Mouse (Mus musculus): ENCODE data around the gene Brk1. TPM values are rescaled to one million over a fixed set of nuclear protein-coding genes. Genes with fewer than 3 reads are reported as not detected.
A peak's percentile ranks its signal among the peaks of the same experiment; 100 is the strongest.

Brk1 gene
- total RNA-seq, 2 experiments from 2014 or later, result 218 to 259 TPM

DNA sequence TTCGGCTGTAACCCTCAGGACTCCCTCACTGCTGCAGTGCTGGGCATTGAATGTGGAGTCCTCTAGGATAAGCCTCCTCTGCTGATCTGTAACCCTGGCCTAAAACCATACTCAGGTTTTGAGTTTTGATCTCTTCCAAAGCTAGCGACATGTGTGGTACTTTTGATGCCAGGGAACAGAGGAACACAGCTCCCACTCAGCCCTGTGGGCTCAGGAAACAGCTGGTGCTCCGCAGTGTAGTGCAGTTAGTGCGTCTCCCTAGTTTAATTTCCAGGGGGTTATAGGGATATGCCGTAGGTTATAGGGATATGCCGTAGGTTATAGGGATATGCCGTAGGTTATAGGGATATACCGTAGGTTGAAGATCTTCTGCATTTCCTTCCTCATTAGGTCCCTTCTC lies 10.4 kb downstream of the Brk1 start:
- DNase-seq (ENCODE audit: low spot score in 2 of 2), result peak in 1 of 2 experiments; percentile 35
- intact Hi-C loops (cut with DNase I), result no loop called here

DNA sequence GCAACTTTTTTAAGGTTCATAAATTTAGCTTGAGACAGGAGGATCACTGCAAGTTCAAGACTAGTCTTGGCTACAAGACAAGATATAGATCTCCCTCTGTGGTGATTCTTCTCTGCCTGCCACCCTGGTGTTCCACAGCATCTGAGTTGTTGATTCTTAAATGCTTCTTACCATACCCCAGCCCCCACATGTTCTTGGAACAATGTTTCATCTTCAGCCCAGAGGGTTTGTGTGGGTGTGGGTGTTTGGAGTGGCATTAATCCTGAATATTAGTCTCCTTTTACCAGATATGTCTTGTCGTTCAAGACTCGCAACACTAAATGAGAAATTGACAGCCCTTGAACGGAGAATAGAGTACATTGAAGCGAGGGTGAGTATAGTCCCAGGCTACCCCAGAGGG lies 10.9 kb downstream of the Brk1 start:
- DNase-seq (ENCODE audit: low spot score in 2 of 2), result no peak
- intact Hi-C loops (cut with DNase I), result no loop called here

DNA sequence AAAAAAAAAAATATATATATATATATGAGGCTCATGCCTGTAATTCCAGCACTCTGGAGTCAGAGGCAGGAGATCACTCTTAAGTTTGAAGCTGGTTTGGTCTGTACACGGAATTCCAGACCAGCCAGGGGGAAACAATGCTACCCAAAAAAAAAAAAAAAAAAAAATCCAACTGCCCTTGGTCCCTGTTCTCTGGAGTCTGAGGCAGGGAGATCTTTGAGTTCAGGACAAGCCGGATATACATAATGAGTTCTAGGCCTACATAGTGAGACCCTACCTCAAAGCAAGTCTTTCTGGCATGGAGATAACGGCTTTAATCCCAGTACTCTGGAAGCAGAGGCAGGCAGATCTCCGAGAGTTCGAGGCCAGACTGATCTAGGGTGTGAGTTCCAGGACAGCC lies 18.8 kb downstream of the Brk1 start:
- intact Hi-C loops (cut with DNase I), result loop anchor here (5.0 kb wide), 1 partner anchor 121 kb away; the partner anchor contains the start of gene Prrt3
- DNase-seq (ENCODE audit: low spot score in 2 of 2), result no peak

DNA sequence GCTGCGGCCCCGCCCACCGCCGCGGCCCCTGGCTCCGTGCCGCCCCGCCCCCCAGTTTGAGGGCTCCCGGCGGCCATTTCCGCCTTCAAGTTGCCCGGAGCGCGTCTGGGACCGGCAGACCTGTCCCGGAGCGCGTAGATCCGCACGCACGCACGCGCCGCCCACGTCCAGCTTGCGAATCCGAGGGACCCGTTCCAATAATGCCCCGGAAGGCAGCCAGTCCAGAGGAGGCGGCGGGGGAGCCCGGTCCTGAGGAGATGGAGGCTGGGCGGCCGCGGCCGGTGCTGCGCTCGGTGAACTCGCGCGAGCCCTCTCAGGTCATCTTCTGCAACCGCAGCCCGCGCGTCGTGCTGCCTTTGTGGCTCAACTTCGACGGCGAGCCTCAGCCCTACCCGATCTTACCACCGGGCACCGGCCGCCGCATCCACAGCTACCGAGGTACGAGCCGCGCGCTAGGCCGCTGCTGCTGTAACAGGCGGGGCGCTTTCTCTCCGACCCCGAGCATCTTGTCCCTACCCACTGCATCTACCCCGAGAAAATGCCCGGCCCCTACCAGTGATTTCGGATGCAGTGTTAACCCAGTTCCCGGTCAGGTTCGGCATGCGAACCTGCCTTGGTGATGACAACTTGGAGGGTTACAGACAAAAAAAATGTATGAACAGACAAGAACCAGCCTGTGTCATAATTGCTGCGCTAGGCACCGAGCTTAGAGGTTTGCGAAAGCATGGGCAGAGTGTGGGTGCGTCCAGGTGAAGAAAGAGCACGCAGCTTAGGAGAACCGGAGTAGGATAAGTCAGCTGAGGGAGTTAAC lies 19.6 kb downstream of the Brk1 start, which contains the start of gene Vhl:
TSS of gene Vhl (plus strand) at position 19 of the 811 bp plus-strand sequence.
- intact Hi-C loops (cut with DNase I), result loop anchor here (5.0 kb wide), 1 partner anchor 122 kb away; the partner anchor contains the start of gene Prrt3
- DNase-seq (ENCODE audit: low spot score in 2 of 2), result peak; percentile 88 to 89

DNA sequence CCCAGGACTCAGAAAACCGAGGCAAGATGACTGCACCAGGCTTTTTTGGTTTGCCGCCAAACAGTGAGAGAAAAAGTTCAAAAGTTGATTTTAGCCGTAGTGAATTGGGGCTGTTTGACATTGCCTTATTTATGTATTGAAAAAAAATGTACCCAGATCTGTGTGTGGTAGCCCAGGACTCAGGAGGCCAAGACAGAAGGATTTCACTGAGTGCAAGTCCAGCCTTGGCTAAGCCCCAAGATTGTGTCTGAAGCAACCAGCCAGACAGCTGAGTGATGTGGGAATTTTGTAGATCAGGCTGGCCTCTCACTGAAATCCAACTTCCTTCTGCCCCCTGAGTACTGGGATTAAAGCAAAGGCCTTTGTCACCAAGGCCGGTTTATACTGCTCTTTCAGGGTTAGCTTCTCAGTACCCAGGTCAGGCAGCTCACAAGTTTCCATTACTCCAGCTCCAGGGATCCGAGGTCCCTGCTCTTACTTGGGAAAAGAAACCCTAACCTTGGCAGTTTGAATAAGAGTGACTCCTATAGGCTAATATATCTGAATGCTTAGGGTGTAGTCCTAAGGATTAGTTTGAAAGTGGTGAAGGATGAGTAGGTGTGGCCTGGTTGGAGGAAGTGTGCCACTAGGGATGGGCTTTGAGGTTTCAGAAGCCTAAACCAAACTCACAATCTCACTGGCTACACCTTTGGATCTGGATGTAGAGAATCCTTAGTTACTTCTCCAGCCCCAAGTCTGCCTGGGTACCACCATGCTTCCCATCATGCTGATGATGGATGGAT lies 20.6 kb downstream of the Brk1 start:
- intact Hi-C loops (cut with DNase I), result loop anchor here (5.0 kb wide), 1 partner anchor 123 kb away; the partner anchor contains the start of gene Prrt3
- no peak for DNase-seq (ENCODE audit: low spot score in 2 of 2)

DNA sequence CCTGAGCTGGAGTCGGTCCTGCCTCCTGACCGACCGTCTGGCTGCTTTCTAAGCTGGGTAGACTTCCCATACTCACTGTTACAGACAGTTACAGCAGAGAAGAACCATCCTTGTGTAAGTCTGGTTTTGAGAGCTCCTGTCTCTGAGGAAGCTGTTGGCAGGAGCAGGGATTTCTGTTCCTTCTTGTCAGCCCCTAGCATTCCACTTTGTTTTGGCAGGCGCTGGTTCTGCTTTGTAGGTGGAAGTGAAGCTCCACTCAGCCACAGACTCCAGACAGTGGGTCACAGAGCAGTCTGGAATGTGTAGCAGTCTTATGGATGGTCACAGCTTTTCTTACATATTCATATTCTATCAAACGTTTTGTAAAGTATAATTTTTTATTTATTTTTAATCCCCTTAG lies 25.8 kb downstream of the Brk1 start:
- no peak for DNase-seq (ENCODE audit: low spot score in 2 of 2)
- intact Hi-C loops (cut with DNase I), result no loop called here

DNA sequence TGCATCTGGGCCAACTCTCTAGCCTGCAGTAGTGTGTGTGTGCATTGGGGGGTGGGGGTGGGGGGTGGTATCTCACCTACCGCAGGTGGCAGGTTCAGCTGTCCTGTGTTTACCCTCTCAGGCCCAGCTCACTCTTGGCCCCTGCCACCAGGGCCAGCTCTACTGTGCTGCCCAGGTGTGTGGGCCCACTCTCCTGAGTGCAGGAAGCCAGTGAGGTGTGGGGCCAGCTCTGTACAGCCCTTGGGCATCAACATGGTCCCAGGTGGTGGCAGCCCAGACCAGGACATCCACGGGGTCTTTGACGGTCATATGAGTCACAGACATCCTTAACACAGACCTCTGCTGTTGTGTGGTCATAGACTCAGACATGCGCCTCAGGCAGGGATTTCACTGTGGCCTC lies 28.3 kb downstream of the Brk1 start:
- intact Hi-C loops (cut with DNase I), result no loop called here
- no peak for DNase-seq (ENCODE audit: low spot score in 2 of 2)

DNA sequence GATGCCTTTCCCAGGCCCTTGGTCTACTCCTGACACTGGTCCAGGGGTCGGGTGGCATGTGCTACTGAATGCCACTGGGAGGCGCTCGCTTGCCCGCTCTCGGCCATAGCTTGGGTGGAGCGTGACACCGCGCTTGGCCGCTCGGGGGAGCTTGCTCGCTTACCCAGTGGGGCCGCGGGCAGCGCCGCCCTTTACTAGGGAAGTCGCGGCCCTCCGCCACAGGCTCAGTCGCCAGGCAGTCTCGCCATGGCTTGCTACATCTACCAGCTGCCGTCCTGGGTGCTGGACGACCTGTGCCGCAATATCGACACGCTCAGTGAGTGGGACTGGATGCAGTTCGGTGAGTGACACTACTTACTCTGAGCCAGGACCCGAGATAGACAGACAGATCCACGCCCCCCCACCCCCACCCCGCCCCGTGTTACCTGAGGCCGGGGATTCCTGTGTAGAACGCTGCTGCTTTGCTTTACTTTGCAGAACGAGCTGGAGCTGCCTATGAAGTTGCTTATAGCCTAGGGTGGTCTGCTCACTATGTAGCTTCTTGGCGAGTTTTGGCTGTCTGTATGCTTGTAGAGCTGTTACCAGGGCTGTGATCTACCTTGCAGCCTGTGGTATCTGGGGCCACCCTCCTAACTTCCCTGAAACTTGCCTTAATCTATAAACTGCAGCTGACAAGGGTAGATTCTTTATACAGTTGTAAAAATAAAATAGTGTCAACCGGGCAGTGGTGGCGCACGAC lies 33.9 kb downstream of the Brk1 start, which contains the start of gene Irak2:
TSS of gene Irak2 (plus strand) at position 166 of the 739 bp plus-strand sequence.
- intact Hi-C loops (cut with DNase I), result loop anchor here (5.0 kb wide), 1 partner anchor 59 kb away; the partner anchor contains the start of gene Tatdn2

DNA sequence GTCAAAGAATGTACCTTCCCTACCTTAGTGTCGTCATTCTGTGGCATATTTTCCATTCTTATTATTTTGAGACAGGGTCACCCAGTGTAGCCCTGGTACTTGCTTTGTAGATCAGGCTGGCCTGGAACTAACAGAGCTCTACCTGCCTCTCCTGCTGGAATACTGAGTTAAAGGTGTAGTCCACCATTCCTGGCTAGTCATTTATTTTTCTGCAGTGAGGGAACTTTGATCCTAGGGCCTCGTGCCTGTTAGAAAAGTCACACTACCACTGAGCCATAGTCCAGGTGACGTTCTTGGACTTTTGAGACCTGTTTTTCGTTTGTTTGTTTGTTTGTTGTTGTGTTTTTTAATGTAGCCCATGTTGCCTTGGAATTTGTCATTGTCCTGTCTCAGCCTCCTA lies 34.6 kb downstream of the Brk1 start:
- no peak for DNase-seq (ENCODE audit: low spot score in 2 of 2)
- intact Hi-C loops (cut with DNase I), result loop anchor here (5.0 kb wide), 1 partner anchor 58 kb away; the partner anchor contains the start of gene Tatdn2

More for the DNA sequence above, 33.9 kb downstream of the Brk1 start, which contains the start of gene Irak2:
- peak; percentile 92 to 93 for DNase-seq (ENCODE audit: low spot score in 2 of 2)

DNA sequence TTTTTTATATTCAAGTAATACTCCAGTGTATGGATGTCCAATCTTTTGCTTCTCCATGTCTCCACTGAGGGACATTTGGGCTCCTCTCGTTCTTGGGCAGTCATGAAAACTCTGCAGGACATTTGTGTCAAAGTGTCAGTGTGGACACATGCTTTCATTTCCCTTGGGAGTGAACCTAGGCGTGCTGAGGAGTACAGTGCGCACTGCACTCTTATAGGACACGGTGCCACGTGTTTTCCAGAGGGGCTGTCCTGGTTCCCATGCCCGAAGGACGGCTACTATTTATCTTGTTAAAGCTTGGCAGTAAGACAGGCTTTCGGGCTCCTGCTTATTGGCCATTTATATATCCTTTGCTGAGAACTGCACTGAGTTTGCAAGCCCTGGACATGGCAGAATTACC lies 38.0 kb downstream of the Brk1 start:
- no peak for DNase-seq (ENCODE audit: low spot score in 2 of 2)
- intact Hi-C loops (cut with DNase I), result no loop called here

DNA sequence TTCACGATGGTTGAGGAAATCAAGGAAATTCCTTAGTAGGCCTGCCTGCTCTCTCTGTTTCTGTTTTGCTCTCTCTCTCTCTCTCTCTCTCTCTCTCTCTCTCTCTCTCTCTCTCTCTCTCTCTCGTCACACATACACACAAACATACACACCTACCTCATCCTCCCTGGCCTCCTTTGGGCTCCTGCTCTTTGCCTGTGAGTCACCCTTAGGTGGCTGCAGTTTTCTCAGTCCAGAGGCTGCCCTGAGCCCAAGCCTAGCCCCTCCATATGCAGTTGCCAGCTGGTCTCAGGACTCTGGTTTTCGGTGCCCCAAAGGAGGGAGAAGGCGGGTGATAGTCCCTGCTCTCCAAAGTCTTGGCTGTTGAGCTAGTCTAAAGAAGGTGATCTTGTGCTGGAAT lies 38.4 kb downstream of the Brk1 start:
- intact Hi-C loops (cut with DNase I), result no loop called here
- no peak for DNase-seq (ENCODE audit: low spot score in 2 of 2)

DNA sequence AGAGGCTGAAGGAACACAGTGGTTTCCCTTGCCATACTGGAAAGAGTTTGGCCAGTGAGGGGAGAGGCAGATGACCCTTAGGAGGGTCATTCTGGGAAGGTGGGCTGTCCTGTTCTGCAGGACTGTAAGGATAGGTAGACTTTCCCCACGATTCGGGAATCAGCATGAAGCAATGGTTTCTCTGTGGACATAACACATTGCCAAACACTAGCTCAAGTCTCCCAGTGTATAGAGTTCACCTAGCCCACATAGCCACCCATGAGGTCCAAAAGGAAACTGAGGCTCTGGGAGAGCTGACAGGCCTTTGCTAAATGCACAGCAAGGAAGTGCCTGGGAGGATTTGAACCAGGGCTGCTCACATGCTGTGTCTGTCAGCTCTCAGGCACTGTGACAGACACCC lies 39.4 kb downstream of the Brk1 start:
- DNase-seq (ENCODE audit: low spot score in 2 of 2), result no peak
- intact Hi-C loops (cut with DNase I), result no loop called here

DNA sequence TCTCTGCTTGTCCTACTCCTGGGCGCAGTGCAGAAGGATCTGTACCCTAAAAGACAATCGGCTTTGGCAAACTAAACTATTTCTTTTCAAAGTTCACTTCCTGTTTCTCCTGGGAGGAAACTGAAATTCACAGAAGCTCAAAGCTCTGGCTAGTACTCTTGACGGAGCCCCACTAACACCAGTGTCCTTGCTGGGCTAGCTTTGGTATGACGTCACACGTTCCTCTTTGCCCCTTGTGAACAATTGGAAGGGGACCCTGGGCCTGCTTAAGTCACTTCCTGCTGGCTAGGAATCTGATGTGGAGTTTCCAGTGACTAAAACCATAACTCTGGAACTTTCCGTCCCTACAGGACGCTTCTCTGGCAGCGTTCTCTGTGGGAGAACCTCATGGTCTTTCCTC lies 40.2 kb downstream of the Brk1 start:
- no peak for DNase-seq (ENCODE audit: low spot score in 2 of 2)
- intact Hi-C loops (cut with DNase I), result no loop called here

DNA sequence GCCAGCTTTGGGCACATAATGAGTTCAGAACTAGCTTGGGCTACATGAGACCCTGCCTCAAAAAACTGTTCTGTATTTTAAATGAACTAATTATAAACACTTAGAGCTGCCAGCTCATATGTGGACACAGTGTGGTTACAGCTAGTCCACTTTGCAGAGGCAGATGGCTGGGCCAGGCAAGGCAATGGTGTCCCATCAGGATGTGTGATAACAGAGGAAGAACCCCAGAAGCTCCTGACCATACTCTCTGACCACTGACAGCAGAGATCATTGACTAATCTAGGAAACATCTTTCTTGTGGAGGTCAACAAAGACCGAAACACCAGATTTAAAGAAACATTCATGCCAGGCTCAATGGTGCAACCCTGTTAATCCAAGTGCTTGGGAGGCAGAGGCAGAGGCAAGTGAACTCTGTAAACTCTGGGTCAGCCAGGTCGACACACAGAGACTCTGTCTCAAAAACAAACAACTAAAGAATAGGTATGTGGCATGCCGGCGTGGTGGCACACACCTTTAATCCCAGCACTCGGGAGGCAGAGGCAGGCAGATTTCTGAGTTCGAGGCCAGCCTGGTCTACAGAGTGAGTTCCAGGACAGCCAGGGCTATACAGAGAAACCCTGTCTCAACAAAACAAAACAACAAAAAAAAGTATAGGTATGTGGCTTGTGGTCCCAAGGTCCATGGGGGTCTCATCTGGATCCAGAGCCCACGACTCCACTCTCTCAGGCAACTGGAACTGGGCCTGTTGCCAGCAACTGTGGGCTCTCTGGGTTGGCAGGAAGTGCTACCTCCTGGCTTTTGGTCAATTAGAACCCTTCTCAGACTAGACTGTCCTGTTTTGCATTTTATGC lies 45.0 kb downstream of the Brk1 start:
- intact Hi-C loops (cut with DNase I), result no loop called here
- no peak for DNase-seq (ENCODE audit: low spot score in 2 of 2)

DNA sequence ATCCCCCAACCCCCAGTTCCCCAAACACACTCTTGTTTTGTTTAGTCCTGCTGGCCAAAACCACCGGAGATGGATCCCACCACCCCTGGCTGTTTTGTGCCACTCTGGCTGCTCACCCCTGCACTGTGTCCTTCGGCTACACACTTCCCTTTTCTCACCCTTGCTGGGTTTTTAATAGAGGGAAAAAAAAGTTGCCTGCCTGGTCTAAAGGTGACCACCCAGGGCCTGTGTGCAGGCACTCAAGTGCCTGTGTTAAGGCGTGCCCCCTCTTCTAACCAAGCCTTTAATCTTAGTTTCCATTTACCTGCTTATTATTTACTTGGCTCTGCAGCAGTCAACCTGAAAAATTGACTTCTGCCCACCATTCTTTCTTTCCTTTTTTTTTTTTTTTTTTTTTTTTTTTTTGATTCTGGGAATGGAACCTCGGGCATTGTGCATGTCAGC lies 45.6 kb downstream of the Brk1 start:
- no peak for DNase-seq (ENCODE audit: low spot score in 2 of 2)
- intact Hi-C loops (cut with DNase I), result no loop called here

DNA sequence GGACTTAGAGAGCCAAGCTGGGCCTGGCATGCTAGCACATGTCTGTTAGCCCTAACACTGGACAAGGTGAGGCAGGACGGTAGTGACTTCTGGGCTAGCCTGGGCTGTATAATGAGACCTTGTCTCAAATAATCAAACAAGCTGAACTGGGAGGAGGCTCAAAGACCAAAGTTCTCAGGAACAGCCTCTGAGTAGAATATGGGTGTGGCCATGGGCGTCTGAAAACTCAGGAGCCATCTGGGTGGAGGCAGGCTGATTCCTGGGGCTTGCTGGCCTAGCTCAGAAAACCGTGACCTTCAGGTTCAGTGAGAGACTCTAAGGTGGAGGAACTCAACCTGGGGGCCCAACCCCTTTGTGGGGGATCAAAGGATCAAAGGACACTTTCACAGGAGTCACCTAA lies 47.1 kb downstream of the Brk1 start:
- intact Hi-C loops (cut with DNase I), result no loop called here
- no peak for DNase-seq (ENCODE audit: low spot score in 2 of 2)

DNA sequence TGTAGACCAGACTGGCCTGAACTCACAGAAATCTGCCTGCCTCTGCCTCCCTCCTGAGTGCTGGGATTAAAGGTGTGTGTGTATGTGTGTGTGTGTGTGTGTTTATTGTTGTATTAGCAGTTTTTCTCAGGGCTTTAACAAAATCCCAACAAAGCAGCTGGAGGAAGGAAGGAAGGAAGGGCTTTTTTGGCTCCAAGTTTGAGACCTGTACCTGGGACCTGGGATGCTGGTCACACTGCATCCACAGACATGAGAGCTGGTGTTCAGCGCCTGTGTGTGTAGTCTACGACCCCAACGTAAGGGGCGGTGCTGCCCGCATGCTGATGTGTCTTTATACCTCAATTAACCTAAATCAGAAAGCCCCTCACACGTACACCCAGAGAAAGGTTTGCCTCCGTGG lies 49.0 kb downstream of the Brk1 start:
- intact Hi-C loops (cut with DNase I), result no loop called here
- no peak for DNase-seq (ENCODE audit: low spot score in 2 of 2)

DNA sequence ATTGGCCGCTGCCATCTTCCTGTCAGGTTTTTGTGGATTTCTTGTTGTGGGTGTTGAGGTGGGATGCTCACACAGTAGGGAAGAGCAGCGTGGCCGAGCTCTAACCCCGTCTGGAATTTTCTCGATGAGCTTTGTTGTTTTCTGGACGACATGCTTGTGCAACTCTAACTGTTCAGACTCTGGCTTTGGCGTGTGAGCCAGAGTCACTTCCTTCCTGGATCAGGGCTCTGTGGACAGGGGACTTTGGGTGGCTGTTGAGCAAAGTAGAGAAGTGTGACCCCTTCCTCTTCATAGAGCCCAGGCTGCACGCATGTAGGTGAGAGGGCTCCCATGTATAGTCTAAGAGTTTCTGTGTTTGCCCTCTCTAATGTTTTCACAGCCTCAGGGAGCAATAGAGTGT lies 49.5 kb downstream of the Brk1 start:
- no peak for DNase-seq (ENCODE audit: low spot score in 2 of 2)
- intact Hi-C loops (cut with DNase I), result no loop called here

All from left cerebral cortex, postnatal 36 days (tissue).